Mouse (Mus musculus) MEL (cell line): ENCODE results near the gene Camk1d. TPM values are rescaled to one million over a fixed set of nuclear protein-coding genes. Genes with fewer than 3 reads are reported as not detected.

Experiments
- DNase-seq: peaks from one replicate; pipeline ENCODE4 v3.0.0; 2011; ENCODE audit warnings: low read depth, low spot score
- H3K27ac ChIP-seq: 2 replicates; pipeline ENCODE4 v1.5.1; 2012; ENCODE audit warnings: low read depth, mild to moderate bottlenecking, control low read depth, low read length, moderate library complexity; ENCODE audit not compliant: control insufficient read depth
- H3K27me3 ChIP-seq, 2 experiments: fragments of 150-350 bp in 1 of 2; sonication (generic) in 1 of 2; 2 replicates each; pipeline ENCODE4 v1.6.1; 2012; ENCODE audit warnings: low read length in 2 of 2, mild to moderate bottlenecking in 2 of 2, improper control_type of control experiment in 1 of 2, moderate library complexity in 1 of 2; ENCODE audit not compliant: insufficient read depth in 2 of 2, control insufficient read depth in 1 of 2
- H3K36me3 ChIP-seq, 2 experiments: 2 replicates each; pipeline ENCODE4 v1.6.1; 2012 to 2014; ENCODE audit warnings: low read length in 2 of 2, improper control_type of control experiment in 1 of 2, inconsistent platforms in 1 of 2, mild to moderate bottlenecking in 1 of 2; ENCODE audit not compliant: insufficient read depth in 2 of 2, control insufficient read depth in 1 of 2
- H3K4me1 ChIP-seq, 2 experiments: fragments of 150-350 bp in 1 of 2; sonication (generic) in 1 of 2; 2 replicates each; pipeline ENCODE4 v1.6.1; 2012; ENCODE audit warnings: low read length in 2 of 2, improper control_type of control experiment in 1 of 2, mild to moderate bottlenecking in 1 of 2; ENCODE audit not compliant: insufficient read depth in 2 of 2, control insufficient read depth in 1 of 2
- H3K4me3 ChIP-seq, 2 experiments: fragments of 150-350 bp in 1 of 2; sonication (generic) in 1 of 2; 2 replicates each; pipeline ENCODE4 v1.5.1; 2012; ENCODE audit warnings: low read depth in 2 of 2, low read length in 2 of 2, mild to moderate bottlenecking in 2 of 2, moderate library complexity in 2 of 2, control low read depth in 1 of 2, improper control_type of control experiment in 1 of 2; ENCODE audit not compliant: control insufficient read depth in 1 of 2, insufficient read depth in 1 of 2
- H3K79me2 ChIP-seq: 2 replicates; pipeline ENCODE4 v1.6.1; 2012; ENCODE audit warnings: mild to moderate bottlenecking, low read length, moderate library complexity; ENCODE audit not compliant: control insufficient read depth, poor library complexity, insufficient read depth
- H3K9ac ChIP-seq: 2 replicates; pipeline ENCODE4 v1.6.1; 2012; ENCODE audit warnings: low read depth, mild to moderate bottlenecking, control low read depth, low read length, moderate library complexity; ENCODE audit not compliant: control insufficient read depth, poor library complexity, severe bottlenecking
- H3K9me3 ChIP-seq: fragments of 150-350 bp; sonication (generic); replicated peaks from 2 replicates; pipeline ENCODE4 v1.6.1; 2012; ENCODE audit warnings: mild to moderate bottlenecking, low read length, improper control_type of control experiment, moderate library complexity; ENCODE audit not compliant: insufficient read depth
- BHLHE40 ChIP-seq: IDR thresholded peaks from 2 replicates; pipeline ENCODE4 v1.6.1; 2012; ENCODE audit warnings: low read depth, mild to moderate bottlenecking, inconsistent platforms, low read length, improper control_type of control experiment, borderline replicate concordance
- E2F4 ChIP-seq: IDR thresholded peaks from 2 replicates; pipeline ENCODE4 v1.6.1; 2011; ENCODE audit warnings: low read depth, low read length, improper control_type of control experiment, borderline replicate concordance
- ELF1 ChIP-seq: IDR thresholded peaks from 2 replicates; pipeline ENCODE4 v1.6.1; 2014; ENCODE audit warnings: low read depth, mild to moderate bottlenecking, inconsistent platforms, low read length, improper control_type of control experiment, moderate library complexity
- EP300 ChIP-seq, 2 experiments: IDR thresholded peaks; 2 replicates each; pipeline ENCODE4 v1.6.1; 2011; ENCODE audit warnings: improper control_type of control experiment in 2 of 2, low read length in 2 of 2, low read depth in 1 of 2, mild to moderate bottlenecking in 1 of 2
- GATA1 ChIP-seq: IDR thresholded peaks from 2 replicates; pipeline ENCODE4 v1.6.1; 2011; ENCODE audit warnings: low read depth, low read length, improper control_type of control experiment
- HCFC1 ChIP-seq: IDR thresholded peaks from 2 replicates; pipeline ENCODE4 v1.6.1; 2012; ENCODE audit warnings: low read depth, mild to moderate bottlenecking, inconsistent platforms, low read length, improper control_type of control experiment, moderate library complexity
- JUND ChIP-seq: IDR thresholded peaks from 2 replicates; pipeline ENCODE4 v1.6.1; 2011; ENCODE audit warnings: low read depth, mild to moderate bottlenecking, improper control_type of control experiment, low read length
- MAX ChIP-seq: IDR thresholded peaks from 2 replicates; pipeline ENCODE4 v1.6.1; 2011; ENCODE audit warnings: low read length, improper control_type of control experiment
- MEF2A ChIP-seq: IDR thresholded peaks from 2 replicates; pipeline ENCODE4 v1.6.1; 2014; ENCODE audit warnings: low read depth, mild to moderate bottlenecking, inconsistent platforms, low read length, improper control_type of control experiment; ENCODE audit not compliant: poor library complexity, insufficient replicate concordance, severe bottlenecking; ENCODE audit errors: extremely low read depth
- MXI1 ChIP-seq: IDR thresholded peaks from 2 replicates; pipeline ENCODE4 v1.6.1; 2011; ENCODE audit warnings: mild to moderate bottlenecking, low read depth, low read length, improper control_type of control experiment
- MYB ChIP-seq: IDR thresholded peaks from 2 replicates; pipeline ENCODE4 v1.6.1; 2011; ENCODE audit warnings: mild to moderate bottlenecking, low read depth, low read length, improper control_type of control experiment
- MYC ChIP-seq: IDR thresholded peaks from 2 replicates; pipeline ENCODE4 v1.6.1; 2011; ENCODE audit warnings: low read depth, mild to moderate bottlenecking, low read length, improper control_type of control experiment, moderate library complexity
- NELFE ChIP-seq: IDR thresholded peaks from 2 replicates; pipeline ENCODE4 v1.6.1; 2011; ENCODE audit warnings: low read depth, low read length, improper control_type of control experiment
- NRF1 ChIP-seq: IDR thresholded peaks from 2 replicates; pipeline ENCODE4 v1.6.1; 2014; ENCODE audit warnings: low read depth, mild to moderate bottlenecking, inconsistent platforms, low read length, improper control_type of control experiment, moderate library complexity; ENCODE audit not compliant: poor library complexity, insufficient read depth, severe bottlenecking
- POLR2AphosphoS2 ChIP-seq: IDR thresholded peaks from 2 replicates; pipeline ENCODE4 v1.6.1; 2011; ENCODE audit warnings: low read length, improper control_type of control experiment
- POLR2AphosphoS5 ChIP-seq: IDR thresholded peaks from 2 replicates; pipeline ENCODE4 v1.6.1; 2012; ENCODE audit warnings: low read depth, borderline replicate concordance, mild to moderate bottlenecking, inconsistent platforms, low read length, moderate library complexity, mixed read lengths
- RAD21 ChIP-seq: IDR thresholded peaks from 2 replicates; pipeline ENCODE4 v1.6.1; 2011; ENCODE audit warnings: mild to moderate bottlenecking, low read depth, low read length, improper control_type of control experiment
- RCOR1 ChIP-seq: IDR thresholded peaks from 2 replicates; pipeline ENCODE4 v1.6.1; 2012; ENCODE audit warnings: low read depth, mild to moderate bottlenecking, inconsistent platforms, low read length, improper control_type of control experiment
- SIN3A ChIP-seq: IDR thresholded peaks from 2 replicates; pipeline ENCODE4 v1.6.1; 2012; ENCODE audit warnings: low read length, improper control_type of control experiment, inconsistent platforms
- TAL1 ChIP-seq: IDR thresholded peaks from 2 replicates; pipeline ENCODE4 v1.6.1; 2012; ENCODE audit warnings: mild to moderate bottlenecking, inconsistent platforms, low read length, moderate library complexity, mixed read lengths
- TBP ChIP-seq: IDR thresholded peaks from 2 replicates; pipeline ENCODE4 v1.8.0; 2011; ENCODE audit warnings: low read depth, low read length, improper control_type of control experiment
- TCF12 ChIP-seq: IDR thresholded peaks from 2 replicates; pipeline ENCODE4 v1.6.1; 2014; ENCODE audit warnings: low read depth, mild to moderate bottlenecking, inconsistent platforms, low read length, improper control_type of control experiment, moderate library complexity
- UBTF ChIP-seq: IDR thresholded peaks from 2 replicates; pipeline ENCODE4 v1.6.1; 2012; ENCODE audit warnings: low read depth, mild to moderate bottlenecking, inconsistent platforms, low read length, improper control_type of control experiment, moderate library complexity, borderline replicate concordance; ENCODE audit not compliant: insufficient read depth
- USF2 ChIP-seq, 2 experiments: IDR thresholded peaks; 2 replicates each; pipeline ENCODE4 v1.6.1; 2011 to 2012; ENCODE audit warnings: improper control_type of control experiment in 2 of 2, low read length in 2 of 2, borderline replicate concordance in 1 of 2, inconsistent platforms in 1 of 2, low read depth in 1 of 2, mild to moderate bottlenecking in 1 of 2; ENCODE audit not compliant: insufficient read depth in 1 of 2
- ZKSCAN1 ChIP-seq: IDR thresholded peaks from 2 replicates; pipeline ENCODE4 v1.6.1; 2012; ENCODE audit warnings: low read depth, mild to moderate bottlenecking, inconsistent platforms, low read length, improper control_type of control experiment, moderate library complexity
- ZMIZ1 ChIP-seq: IDR thresholded peaks from 2 replicates; pipeline ENCODE4 v1.6.1; 2012; ENCODE audit warnings: low read depth, mild to moderate bottlenecking, inconsistent platforms, low read length, improper control_type of control experiment, moderate library complexity
- polyA plus RNA-seq, 2 experiments: library from polyadenylated mRNA; stranded (reverse) in 1 of 2; unstranded in 1 of 2; fragments of >175 nt in 1 of 2; fragments of >200 nt in 1 of 2; gene quantifications; 2 replicates each; pipeline versions ENCODE4 v1.2.1 to v1.2.4; 2012; ENCODE audit warnings: low replicate concordance in 2 of 2, low read depth in 1 of 2; ENCODE audit not compliant: insufficient read length in 2 of 2, insufficient read depth in 1 of 2, missing spikeins in 1 of 2
- total RNA-seq: library from RNA; depleted of rRNA; stranded (reverse); fragments of 300-350 nt; gene quantifications from 2 replicates; pipeline ENCODE4 v1.2.3, GENCODE M21; 2012

Camk1d gene
- total and polyA plus RNA-seq, 3 experiments: 2.9 to 4.4 TPM; not detected in 1

GRCm38 (mm10) chr2:5614896-5615295 is 99.4 kb downstream of the Camk1d start (continued):
- TF ChIP-seq TBP: 0 out of 2 replicates have a peak, but pooled peaks have one; percentile 26
- TF ChIP-seq GATA1: peak; percentile 98
- TF ChIP-seq ZMIZ1: no peak
- TF ChIP-seq BHLHE40: peak; percentile 29; the same call in 1 of the 2 replicates
- TF ChIP-seq SIN3A: peak; percentile 92
- TF ChIP-seq TAL1: peak; percentile 70
- TF ChIP-seq MXI1: peak; percentile 77
- TF ChIP-seq POLR2AphosphoS5: no peak
- peak; percentile 31; the same call in 1 of the 2 replicates for TF ChIP-seq MYB
- peak; percentile 89 for TF ChIP-seq TCF12
- TF ChIP-seq ZKSCAN1: no peak

GRCm38 (mm10) chr2:5614308-5614705 is 100.0 kb downstream of the Camk1d start:
- Histone ChIP-seq H3K4me3 (peak overlapping the region; percentile 1 to 49; a peak in 2 of 4 replicates), H3K27ac (peak overlapping the region; percentile 97), H3K4me1 (peaks cover 32 to 66% of the 10 kb centered on the region in 2 experiments)

GRCm38 (mm10) chr2:5613651-5614307 is 100.5 kb downstream of the Camk1d start:
- Histone ChIP-seq H3K79me2 (no peaks in the 10 kb centered on the region; the same call in 1 of the 2 replicates), H3K36me3 (peaks cover 0 to 60% of the 10 kb centered on the region in 2 experiments; a peak in 2 of 4 replicates), H3K4me1 (peaks cover 32 to 63% of the 10 kb centered on the region in 2 experiments), H3K4me3 (peak overlapping the region; percentile 1 to 49), H3K27me3 (no peaks in the 10 kb centered on the region), H3K9ac (peak overlapping the region; percentile 72), H3K27ac (peak overlapping the region; percentile 97), H3K9me3 (no peaks in the 10 kb centered on the region)
- DNase-seq: peak; percentile 91
- TF ChIP-seq MAX: peak; percentile 75
- TF ChIP-seq JUND: no peak
- TF ChIP-seq ELF1: peak; percentile 75
- TF ChIP-seq USF2 (IDR thresholded peaks at IDR 0.05; ENCODE audit: borderline replicate concordance in 1 of 2, insufficient read depth in 1 of 2, low read depth in 1 of 2, low read length in 2 of 2): no peak
- peak; percentile 70 for TF ChIP-seq GATA1
- no peak for TF ChIP-seq POLR2AphosphoS2
- TF ChIP-seq TCF12: peak; percentile 57
- TF ChIP-seq RCOR1: 0 out of 2 replicates have a peak, but pooled peaks have one; percentile 18
- TF ChIP-seq E2F4: peak; percentile 62; the same call in 1 of the 2 replicates
- peak; percentile 70; the same call in 1 of the 2 replicates for TF ChIP-seq MYC
- peak; percentile 67 for TF ChIP-seq TBP
- TF ChIP-seq NRF1: no peak
- peak; percentile 55 for TF ChIP-seq HCFC1
- TF ChIP-seq BHLHE40: 0 out of 2 replicates have a peak, but pooled peaks have one; percentile 9
- TF ChIP-seq UBTF: no peak
- TF ChIP-seq MXI1: no peak
- peak in 1 of 2 experiments; percentile 71; a peak in 3 of 4 replicates for TF ChIP-seq EP300 (IDR thresholded peaks at IDR 0.05; ENCODE audit: low read depth in 1 of 2, low read length in 2 of 2)
- no peak for TF ChIP-seq MEF2A

More at GRCm38 (mm10) chr2:5614308-5614705, 100.0 kb downstream of the Camk1d start:
- peak; percentile 50 for DNase-seq
- 0 out of 2 replicates have a peak, but pooled peaks have one; percentile 10 for TF ChIP-seq NELFE
- TF ChIP-seq RAD21: no peak
- Histone ChIP-seq H3K9me3 (no peaks in the 10 kb centered on the region), H3K36me3 (peaks cover 0 to 60% of the 10 kb centered on the region in 2 experiments; a peak in 2 of 4 replicates), H3K27me3 (no peaks in the 10 kb centered on the region), H3K9ac (peak overlapping the region; percentile 72), H3K79me2 (no peaks in the 10 kb centered on the region; the same call in 1 of the 2 replicates)
